Mouse (Mus musculus): ENCODE measurements at regions not wholly inside any gene's neighbourhood (a gene's known extent, or its start where the extent isn't known, plus 50 kb on each side); places are given as distances from the start of the nearest gene placed in this dataset.

DNA sequence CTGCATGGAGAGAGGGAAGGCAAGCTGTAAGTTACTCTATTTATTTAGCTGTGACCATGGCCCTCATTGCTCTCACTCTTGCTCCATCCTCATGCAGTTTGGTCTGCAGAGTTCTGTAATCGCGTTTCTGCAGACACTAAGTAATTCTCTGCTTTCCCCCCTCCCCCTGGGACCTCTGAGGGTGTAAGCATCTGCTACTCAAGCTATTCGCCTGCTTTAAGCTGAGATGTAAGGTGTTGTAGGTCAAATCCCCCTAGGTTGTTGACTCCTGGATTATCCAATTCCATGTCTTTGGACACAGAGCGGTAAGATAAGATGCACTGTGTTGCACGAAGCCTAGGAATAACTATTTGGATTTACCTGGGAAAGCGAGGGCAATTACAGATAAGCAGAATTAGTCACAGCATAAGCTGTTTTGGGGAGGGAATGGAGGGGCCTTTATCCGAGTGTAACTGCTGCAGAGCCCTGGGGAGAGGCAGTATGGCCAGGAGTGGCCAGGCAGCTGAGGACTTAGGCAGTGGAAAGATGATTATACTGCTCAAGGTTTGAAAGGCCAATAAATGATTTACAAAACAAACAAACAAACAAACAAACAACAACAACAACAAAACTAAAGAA, 561.8 kb upstream of the BB014433 start:
- Histone ChIP-seq H3K4me3 (replicated peaks; ENCODE audit: low read length) (no peak overlapping the region), H3K9me3 (ENCODE audit: low read length) (no peaks in the 10 kb centered on the region), H3K36me3 (ENCODE audit: insufficient read depth, low read length) (no peaks in the 10 kb centered on the region), H3K4me1 (replicated peaks; ENCODE audit: low read depth, low read length) (no peaks in the 10 kb centered on the region), H3K27me3 (ENCODE audit: insufficient read depth, low read length) (no peaks in the 10 kb centered on the region)
- no peak for TF ChIP-seq NANOG (IDR thresholded peaks at IDR 0.05; ENCODE audit: borderline replicate concordance, low read length)
- no peak for TF ChIP-seq CTCF (conservative IDR thresholded peaks at IDR 0.05; ENCODE audit: low read length)
- no peak for TF ChIP-seq POU5F1 (IDR thresholded peaks at IDR 0.05; ENCODE audit: borderline replicate concordance, low read length)

DNA sequence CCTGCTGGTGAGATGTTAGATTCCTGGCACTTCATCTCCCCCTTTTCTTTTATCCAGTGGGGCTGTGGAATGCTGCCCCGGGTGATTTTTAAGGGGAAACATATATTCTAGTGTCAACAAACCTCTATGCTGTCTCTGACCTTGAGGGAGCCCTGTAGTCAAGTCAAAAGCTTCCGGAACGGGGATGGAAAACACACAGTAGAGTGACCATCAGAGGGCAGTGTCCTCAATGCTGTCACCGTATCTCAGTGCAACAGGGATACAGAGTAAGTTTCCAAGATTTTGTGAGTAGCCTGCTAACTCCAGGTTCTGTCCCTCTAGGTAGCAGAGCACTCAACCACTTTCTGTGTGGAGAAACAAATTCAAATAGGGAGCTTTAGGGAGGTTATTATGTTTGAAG, 555.7 kb upstream of the BB014433 start:
- H3K27me3 ChIP-seq (ENCODE audit: insufficient read depth, low read length) = no peaks in the 10 kb centered on the region
- H3K4me3 ChIP-seq (replicated peaks; ENCODE audit: low read length) = no peak overlapping the region
- H3K4me1 ChIP-seq (replicated peaks; ENCODE audit: low read depth, low read length) = no peaks in the 10 kb centered on the region
- no peaks in the 10 kb centered on the region; the same call in 1 of the 2 replicates for H3K9me3 ChIP-seq (ENCODE audit: low read length)
- TF ChIP-seq NANOG (IDR thresholded peaks at IDR 0.05; ENCODE audit: borderline replicate concordance, low read length) (no peak), POU5F1 (IDR thresholded peaks at IDR 0.05; ENCODE audit: borderline replicate concordance, low read length) (no peak), CTCF (conservative IDR thresholded peaks at IDR 0.05; ENCODE audit: low read length) (peak; percentile 49)
- H3K36me3 ChIP-seq (ENCODE audit: insufficient read depth, low read length) = no peaks in the 10 kb centered on the region

DNA sequence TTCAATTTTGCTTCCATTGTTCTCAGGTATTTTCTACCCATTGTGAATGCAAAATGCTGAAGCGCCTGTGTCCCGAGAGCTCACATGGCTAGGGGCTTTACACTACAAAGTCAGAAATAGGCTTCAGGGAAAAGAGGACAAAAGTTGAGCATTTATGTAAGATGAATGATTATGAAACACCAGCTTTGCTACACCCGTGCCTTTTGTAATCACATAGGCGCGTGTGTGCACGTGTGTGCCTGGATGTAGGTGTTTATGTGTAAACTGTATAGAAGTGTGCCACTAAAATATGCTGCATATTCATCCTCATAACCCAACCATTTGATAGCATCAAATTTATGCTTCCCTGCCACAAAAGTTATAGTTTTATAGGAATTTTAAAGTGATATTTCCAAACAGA, 547.2 kb upstream of the BB014433 start:
- no peak overlapping the region for H3K4me3 ChIP-seq (replicated peaks; ENCODE audit: low read length)
- no peaks in the 10 kb centered on the region for H3K4me1 ChIP-seq (replicated peaks; ENCODE audit: low read depth, low read length)
- H3K27me3 ChIP-seq (ENCODE audit: insufficient read depth, low read length) = no peaks in the 10 kb centered on the region
- H3K9me3 ChIP-seq (ENCODE audit: low read length) = no peaks in the 10 kb centered on the region
- no peaks in the 10 kb centered on the region for H3K36me3 ChIP-seq (ENCODE audit: insufficient read depth, low read length)
- TF ChIP-seq POU5F1 (IDR thresholded peaks at IDR 0.05; ENCODE audit: borderline replicate concordance, low read length) (no peak), CTCF (conservative IDR thresholded peaks at IDR 0.05; ENCODE audit: low read length) (no peak)

DNA sequence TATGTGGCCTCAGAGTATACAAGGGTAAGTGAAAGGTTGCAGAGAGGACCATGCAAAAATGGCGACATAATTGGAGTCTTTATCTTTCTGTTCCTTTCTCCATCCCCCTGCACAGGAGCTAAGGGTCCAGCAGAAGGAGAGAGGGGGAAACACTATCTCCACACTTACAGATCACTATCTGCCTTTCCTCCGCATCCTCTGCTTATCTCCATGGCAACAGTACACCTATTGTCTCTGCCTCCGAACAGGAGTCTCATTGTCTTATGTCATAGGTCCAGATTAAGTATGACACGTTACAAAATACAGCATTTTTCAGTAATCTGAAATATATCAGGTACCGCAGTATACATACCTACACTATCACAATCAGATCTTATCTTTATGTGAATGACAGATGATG, 537.9 kb upstream of the BB014433 start:
- no peaks in the 10 kb centered on the region for H3K9me3 ChIP-seq (ENCODE audit: low read length)
- H3K4me1 ChIP-seq (replicated peaks; ENCODE audit: low read depth, low read length) = no peaks in the 10 kb centered on the region
- H3K4me3 ChIP-seq (replicated peaks; ENCODE audit: low read length) = no peak overlapping the region
- TF ChIP-seq CTCF (conservative IDR thresholded peaks at IDR 0.05; ENCODE audit: low read length) (no peak), NANOG (IDR thresholded peaks at IDR 0.05; ENCODE audit: borderline replicate concordance, low read length) (no peak), POU5F1 (IDR thresholded peaks at IDR 0.05; ENCODE audit: borderline replicate concordance, low read length) (no peak)
- H3K36me3 ChIP-seq (ENCODE audit: insufficient read depth, low read length) = no peaks in the 10 kb centered on the region
- no peaks in the 10 kb centered on the region for H3K27me3 ChIP-seq (ENCODE audit: insufficient read depth, low read length)

DNA sequence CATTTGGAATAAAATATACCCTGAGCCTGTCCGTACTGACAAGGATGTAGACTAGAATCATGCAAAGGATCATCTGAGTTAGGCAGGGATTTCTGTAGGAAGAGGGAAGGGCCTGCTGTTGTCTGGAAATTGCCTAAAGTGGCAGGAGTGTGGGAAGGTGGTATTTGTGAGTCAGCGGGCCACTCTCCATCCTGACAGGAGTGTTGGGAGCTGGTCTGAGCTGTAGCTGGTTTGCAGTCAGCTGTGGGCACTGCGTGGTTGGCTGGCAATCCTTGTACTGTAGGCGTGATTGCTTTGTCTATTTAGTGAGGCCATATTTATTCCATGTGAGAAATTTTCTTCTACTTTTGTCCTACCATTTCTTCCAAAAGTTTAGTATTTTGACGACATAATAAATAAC, 524.2 kb upstream of the BB014433 start:
- Histone ChIP-seq H3K27me3 (ENCODE audit: insufficient read depth, low read length) (no peaks in the 10 kb centered on the region), H3K36me3 (ENCODE audit: insufficient read depth, low read length) (no peaks in the 10 kb centered on the region), H3K9me3 (ENCODE audit: low read length) (no peaks in the 10 kb centered on the region), H3K4me3 (replicated peaks; ENCODE audit: low read length) (no peak overlapping the region), H3K4me1 (replicated peaks; ENCODE audit: low read depth, low read length) (no peaks in the 10 kb centered on the region)
- TF ChIP-seq CTCF (conservative IDR thresholded peaks at IDR 0.05; ENCODE audit: low read length) (no peak), NANOG (IDR thresholded peaks at IDR 0.05; ENCODE audit: borderline replicate concordance, low read length) (no peak), POU5F1 (IDR thresholded peaks at IDR 0.05; ENCODE audit: borderline replicate concordance, low read length) (no peak)

DNA sequence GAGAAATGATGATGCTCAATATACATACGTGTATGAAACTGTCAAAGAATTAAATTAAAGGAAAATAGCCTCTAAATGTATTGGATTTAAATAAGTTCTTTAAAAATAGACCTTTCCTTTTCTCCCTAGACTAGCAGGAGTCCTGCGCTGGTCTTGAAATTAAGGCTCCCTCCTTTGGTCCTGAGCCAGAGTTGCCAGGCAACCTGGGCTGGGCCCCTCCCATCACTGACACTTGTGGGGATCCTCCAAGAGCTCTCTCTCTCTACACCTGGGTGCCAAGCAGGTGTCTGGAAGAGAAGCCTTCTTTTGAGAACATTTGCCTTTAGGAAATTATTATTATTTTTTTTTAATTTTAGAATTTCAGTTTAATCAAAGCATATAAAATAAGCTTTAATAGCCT, 521.9 kb upstream of the BB014433 start:
- Histone ChIP-seq H3K4me3 (replicated peaks; ENCODE audit: low read length) (no peak overlapping the region), H3K36me3 (ENCODE audit: insufficient read depth, low read length) (no peaks in the 10 kb centered on the region), H3K4me1 (replicated peaks; ENCODE audit: low read depth, low read length) (no peaks in the 10 kb centered on the region), H3K27me3 (ENCODE audit: insufficient read depth, low read length) (no peaks in the 10 kb centered on the region), H3K9me3 (ENCODE audit: low read length) (no peaks in the 10 kb centered on the region)
- TF ChIP-seq POU5F1 (IDR thresholded peaks at IDR 0.05; ENCODE audit: borderline replicate concordance, low read length) (no peak), NANOG (IDR thresholded peaks at IDR 0.05; ENCODE audit: borderline replicate concordance, low read length) (no peak), CTCF (conservative IDR thresholded peaks at IDR 0.05; ENCODE audit: low read length) (no peak)

DNA sequence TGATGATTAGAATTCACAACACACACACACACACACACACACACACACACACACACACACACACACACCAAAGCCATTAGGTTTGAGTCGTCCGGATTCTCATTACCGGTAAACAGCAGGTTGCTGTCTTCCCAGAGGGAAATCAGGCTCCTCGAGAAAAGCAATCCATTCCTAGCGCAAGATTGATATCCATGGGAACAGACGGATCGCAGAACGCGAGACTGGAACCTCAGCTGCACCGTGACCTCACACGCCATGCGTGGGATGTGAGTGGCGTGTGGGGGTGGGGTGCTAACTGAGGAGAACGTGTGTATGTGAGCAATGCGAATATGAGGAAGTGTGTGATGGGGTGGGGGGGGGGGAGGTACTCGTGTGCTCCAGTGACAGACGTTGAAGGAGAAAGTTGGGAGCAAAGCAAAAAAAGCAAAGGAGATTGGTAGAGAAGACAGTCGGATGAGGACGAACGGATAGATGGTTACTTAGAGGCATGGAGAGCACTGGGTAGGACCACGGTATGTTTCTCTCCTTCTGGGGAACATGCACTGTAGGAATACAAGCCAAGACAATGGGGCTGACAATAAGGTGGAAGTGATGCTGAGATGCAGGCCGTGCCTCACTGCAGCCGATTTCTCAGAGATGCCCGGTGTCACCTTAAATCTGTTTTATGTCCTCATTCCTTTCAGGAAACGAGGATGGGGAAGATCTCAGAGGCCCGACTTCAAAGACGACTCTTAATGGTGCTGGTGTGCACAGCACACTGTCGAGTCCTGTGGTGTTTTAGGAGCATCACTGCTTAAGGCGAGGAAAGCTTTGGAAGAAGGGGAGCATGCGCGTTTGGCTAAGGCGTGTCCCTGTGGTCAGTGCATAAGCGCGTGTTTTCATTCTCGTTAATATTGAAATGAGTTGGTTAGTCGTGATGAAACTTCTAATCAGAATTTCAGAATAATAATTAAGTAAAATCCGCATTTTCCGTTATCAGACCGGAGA, 516.7 kb upstream of the BB014433 start:
- Histone ChIP-seq H3K4me3 (replicated peaks; ENCODE audit: low read length) (no peak overlapping the region), H3K27me3 (ENCODE audit: insufficient read depth, low read length) (no peaks in the 10 kb centered on the region), H3K4me1 (replicated peaks; ENCODE audit: low read depth, low read length) (no peaks in the 10 kb centered on the region), H3K9me3 (ENCODE audit: low read length) (no peaks in the 10 kb centered on the region), H3K36me3 (ENCODE audit: insufficient read depth, low read length) (no peaks in the 10 kb centered on the region)
- TF ChIP-seq CTCF (conservative IDR thresholded peaks at IDR 0.05; ENCODE audit: low read length) (no peak), POU5F1 (IDR thresholded peaks at IDR 0.05; ENCODE audit: borderline replicate concordance, low read length) (no peak), NANOG (IDR thresholded peaks at IDR 0.05; ENCODE audit: borderline replicate concordance, low read length) (no peak)

DNA sequence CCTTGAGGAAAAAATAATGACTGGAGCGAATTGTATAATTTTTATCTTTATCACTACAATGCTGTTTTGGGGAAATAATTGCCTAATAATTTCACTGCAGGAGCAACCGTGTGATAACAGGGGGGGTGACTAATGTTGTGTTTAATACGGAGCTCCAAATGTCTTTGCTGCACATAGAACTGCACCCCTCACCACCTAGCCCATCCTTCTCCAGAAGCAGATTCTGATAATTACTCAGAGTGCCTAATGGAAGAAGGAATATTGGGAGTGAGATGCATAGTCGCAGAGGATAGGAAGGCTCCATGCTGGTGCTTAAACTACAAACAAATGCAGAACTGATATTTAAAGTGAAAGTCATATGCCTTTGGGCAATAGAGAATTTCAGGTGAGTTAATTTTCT, 486.1 kb upstream of the BB014433 start:
- Histone ChIP-seq H3K4me3 (replicated peaks; ENCODE audit: low read length) (no peak overlapping the region), H3K27me3 (ENCODE audit: insufficient read depth, low read length) (no peaks in the 10 kb centered on the region), H3K4me1 (replicated peaks; ENCODE audit: low read depth, low read length) (no peaks in the 10 kb centered on the region), H3K9me3 (ENCODE audit: low read length) (no peaks in the 10 kb centered on the region), H3K36me3 (ENCODE audit: insufficient read depth, low read length) (no peaks in the 10 kb centered on the region)
- TF ChIP-seq NANOG (IDR thresholded peaks at IDR 0.05; ENCODE audit: borderline replicate concordance, low read length) (no peak), CTCF (conservative IDR thresholded peaks at IDR 0.05; ENCODE audit: low read length) (no peak), POU5F1 (IDR thresholded peaks at IDR 0.05; ENCODE audit: borderline replicate concordance, low read length) (no peak)
